Mouse (Mus musculus) yolk sac, embryonic 10.5 days (tissue): ENCODE data around the gene Pcyox1.
A peak's percentile ranks its signal among the peaks of the same experiment; 100 is the strongest.
"Not testable (repeated sequence)": the region's sequence is repeated elsewhere in the genome, so short reads cannot be mapped to it uniquely, and the experiment has no call there.

Source experiments
- DNase-seq: peaks from one replicate; pipeline ENCODE4 v3.0.0-alpha.2; 2017; ENCODE audit warnings: low spot score

Gene Pcyox1

DNA sequence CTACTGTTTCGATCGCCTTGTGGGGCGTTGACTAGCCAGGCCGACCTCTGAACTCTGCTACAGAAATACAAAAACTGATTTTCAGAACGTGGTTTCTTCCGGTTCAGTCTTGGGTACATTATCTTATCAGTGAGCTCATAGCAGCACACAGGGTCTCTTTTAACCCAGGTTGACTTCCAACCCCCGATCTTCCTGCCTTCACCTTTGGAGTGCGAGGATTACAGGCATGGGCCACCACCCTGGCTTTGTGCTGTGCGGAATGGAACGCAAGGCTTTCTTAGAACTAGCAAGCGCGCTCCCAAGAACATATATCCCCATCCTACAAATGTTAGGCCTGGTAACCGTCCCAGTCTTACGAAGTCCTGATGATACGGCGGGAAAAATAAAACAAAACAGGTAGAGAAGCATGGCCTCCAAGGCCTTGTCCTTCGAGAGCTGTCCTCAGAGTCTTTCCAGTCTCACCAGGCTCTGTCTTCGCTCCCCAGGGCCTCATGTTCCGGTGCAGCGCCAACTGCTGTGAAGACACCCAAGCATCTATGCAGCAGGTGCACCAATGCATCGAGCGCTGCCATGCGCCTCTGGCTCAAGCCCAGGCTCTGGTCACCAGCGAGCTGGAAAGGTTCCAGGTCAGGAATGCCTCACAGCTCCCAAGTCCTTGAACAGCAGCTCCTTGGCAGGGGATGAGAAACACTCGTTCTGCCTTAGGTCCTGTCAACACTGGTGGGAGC, 30.7 kb downstream of the Pcyox1 start:
- DNase-seq = no peak

- peak; percentile 100 for DNase-seq
These were observed 31.4 kb downstream of the Pcyox1 start, which contains the start of gene Fam136a for GRCm38 (mm10) chr6:86365371-86366124. Gene Fam136a, plus strand, starts transcription at chr6:86365646.

GRCm38 (mm10) chr6:86364442-86365141, 32.4 kb downstream of the Pcyox1 start:
- peak; percentile 78 for DNase-seq

GRCm38 (mm10) chr6:86361373-86361772, 35.6 kb downstream of the Pcyox1 start:
- no peak for DNase-seq

- DNase-seq = no peak
These were observed 36.3 kb downstream of the Pcyox1 start for GRCm38 (mm10) chr6:86360691-86361090.

DNA sequence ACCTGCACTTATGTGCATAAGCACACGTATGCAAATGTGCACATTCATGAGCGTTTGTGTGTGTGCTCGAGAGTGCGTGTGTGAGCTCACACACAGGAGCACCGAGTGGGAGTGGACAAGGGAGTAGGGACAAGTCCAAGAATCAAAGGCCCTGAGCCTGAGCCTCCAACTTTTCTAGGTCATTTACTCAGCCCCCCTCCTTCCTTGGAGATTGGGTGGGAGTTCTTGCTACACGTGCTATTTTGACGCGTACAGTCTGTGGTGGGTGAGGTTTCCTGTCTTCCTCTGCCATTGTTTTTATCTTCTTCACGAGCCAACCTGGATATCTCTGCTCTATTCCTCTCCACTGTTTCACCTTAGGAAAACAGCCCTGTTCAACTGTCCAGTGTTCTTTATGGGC, 40.0 kb downstream of the Pcyox1 start:
- DNase-seq = no peak

GRCm38 (mm10) chr6:86354948-86355347, 42.0 kb downstream of the Pcyox1 start:
- no peak for DNase-seq

DNA sequence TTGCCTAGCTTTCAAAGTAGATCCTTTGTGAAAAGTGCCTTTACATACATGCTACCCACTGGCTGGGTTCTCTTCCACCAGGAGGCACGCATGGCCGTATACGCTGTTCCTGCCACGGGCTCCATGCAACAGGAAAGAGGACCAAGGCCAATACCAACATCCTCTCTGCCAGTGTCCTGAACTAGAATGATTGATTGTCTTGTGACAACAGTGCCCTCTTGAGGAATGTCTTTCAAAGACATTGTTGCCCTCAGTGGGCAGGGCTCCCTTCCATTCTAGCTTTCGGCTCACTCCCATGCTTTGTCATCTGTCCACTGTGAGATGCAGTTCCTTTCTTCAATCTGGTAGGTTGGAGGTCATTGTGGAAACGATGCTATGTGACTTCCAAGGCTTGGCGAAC, 47.7 kb downstream of the Pcyox1 start:
- no peak for DNase-seq

GRCm38 (mm10) chr6:86346063-86346462, 50.9 kb downstream of the Pcyox1 start:
- DNase-seq = no peak

DNA sequence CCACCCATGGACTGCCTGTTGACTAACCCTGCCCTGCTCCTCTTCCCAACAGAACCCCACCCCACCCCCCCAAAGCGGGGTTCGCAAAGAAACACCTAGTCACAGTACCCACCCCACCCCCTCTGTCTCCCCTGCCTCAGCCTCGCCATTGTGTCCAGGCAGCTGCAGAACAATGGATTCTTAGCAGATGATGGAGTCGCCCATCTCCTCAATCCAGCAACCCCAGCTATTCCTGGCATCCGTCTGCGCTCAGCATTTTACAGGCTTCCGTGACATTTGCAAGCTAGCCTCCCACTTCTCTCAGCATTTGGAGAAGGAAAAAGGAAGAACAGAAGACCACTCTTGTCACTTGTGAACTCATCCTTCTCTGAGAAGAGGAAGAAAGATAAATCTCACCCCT, 53.3 kb downstream of the Pcyox1 start:
- DNase-seq = no peak

DNA sequence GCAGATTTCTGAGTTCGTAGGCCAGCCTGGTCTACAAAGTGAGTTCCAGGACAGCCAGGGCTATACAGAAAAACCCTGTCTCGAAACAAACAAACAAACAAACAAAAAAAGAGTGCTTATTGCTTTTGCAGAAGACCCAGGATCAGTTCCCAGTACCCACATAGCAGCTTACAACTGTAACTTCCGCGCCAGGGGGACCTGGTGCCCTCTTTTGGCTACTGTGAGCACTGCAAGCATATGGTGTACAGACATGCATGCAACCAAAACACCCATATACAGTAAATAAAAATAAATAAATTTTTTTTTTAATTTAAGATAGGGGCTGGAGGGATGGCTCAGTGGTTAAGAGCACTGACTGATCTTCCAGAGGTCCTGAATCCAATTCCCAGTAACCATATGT, 60.6 kb downstream of the Pcyox1 start:
- DNase-seq = not testable (repeated sequence)
